Mouse (Mus musculus) retina, embryonic 14.5 days (tissue): ENCODE data around the gene Ndufs6.

Experiments
- DNase-seq: peaks from one replicate; pipeline ENCODE4 v3.0.0-alpha.2; 2015; ENCODE audit warnings: low spot score

Ndufs6 gene

GRCm38 (mm10) chr13:73306085-73306410 lies 22.3 kb downstream of the Ndufs6 start:
- DNase-seq: peak; percentile 32

GRCm38 (mm10) chr13:73305398-73306084 lies 22.8 kb downstream of the Ndufs6 start:
- DNase-seq: peak; percentile 35

- no peak for DNase-seq
These were observed 23.6 kb downstream of the Ndufs6 start for GRCm38 (mm10) chr13:73304729-73305128.

- no peak for DNase-seq
These were observed 29.0 kb downstream of the Ndufs6 start for GRCm38 (mm10) chr13:73299322-73299721.

- no peak for DNase-seq
These were observed 29.6 kb downstream of the Ndufs6 start for GRCm38 (mm10) chr13:73298717-73299116.

- no peak for DNase-seq
These were observed 37.2 kb downstream of the Ndufs6 start for GRCm38 (mm10) chr13:73291102-73291501.

- no peak for DNase-seq
These were observed 38.1 kb downstream of the Ndufs6 start for GRCm38 (mm10) chr13:73290206-73290605.

- DNase-seq: no peak
These were observed 44.8 kb downstream of the Ndufs6 start for GRCm38 (mm10) chr13:73283534-73283933.

GRCm38 (mm10) chr13:73282407-73282806 lies 45.9 kb downstream of the Ndufs6 start:
- no peak for DNase-seq

GRCm38 (mm10) chr13:73279196-73279595 lies 49.1 kb downstream of the Ndufs6 start:
- DNase-seq: no peak

- no peak for DNase-seq
These were observed 50.5 kb downstream of the Ndufs6 start for GRCm38 (mm10) chr13:73277797-73278196.

GRCm38 (mm10) chr13:73277361-73277760 lies 51.0 kb downstream of the Ndufs6 start:
- DNase-seq: no peak

- DNase-seq: no peak
These were observed 54.8 kb downstream of the Ndufs6 start for GRCm38 (mm10) chr13:73273536-73273935.

- DNase-seq: peak; percentile 10
These were observed 55.5 kb downstream of the Ndufs6 start for GRCm38 (mm10) chr13:73272794-73273282.

- peak; percentile 52 for DNase-seq
These were observed 56.8 kb downstream of the Ndufs6 start for GRCm38 (mm10) chr13:73271336-73272242.

- peak; percentile 37 for DNase-seq
These were observed 57.8 kb downstream of the Ndufs6 start for GRCm38 (mm10) chr13:73270451-73271081.

GRCm38 (mm10) chr13:73269891-73270290 lies 58.5 kb downstream of the Ndufs6 start:
- no peak for DNase-seq
